ENCODE assay signal across 15 mouse cellular contexts in genomic region chr4:142156506-142156905, GRCm38 (mm10).
A peak's percentile ranks its signal among the peaks of the same experiment; 100 is the strongest.
DNase-seq lines count a peak whose midpoint lies in the region; ATAC-seq and TF ChIP-seq lines count a peak whose summit lies in the region.
"Had no signal": no experiment of that assay in that cellular context is flagged by ENCODE, and none has a peak within 500 bp of the region (broad histone marks: within the 10 kb centered on the region; RNA-seq: fewer than 3 reads in every experiment).

No protein-coding gene starts in this region.

- intact Hi-C loops in heart, postnatal 14 days (cut with DNase I): no loop called here

- no peak overlapping the region for H3K9ac ChIP-seq in lung, postnatal 0 days (replicated peaks; ENCODE audit: low read depth)
- H3K9ac ChIP-seq in hindbrain, embryonic 16.5 days (ENCODE audit: low read depth, low read length): no peak overlapping the region
- H3K9ac ChIP-seq: embryonic facial prominence, embryonic 12.5 days; intestine, embryonic 15.5 days; liver, embryonic 14.5 days had no signal

- DNase-seq in adrenal gland, postnatal 10 days: peak; percentile 47
- no peak for DNase-seq in adrenal gland, adult 2 months
- peak; percentile 46 for DNase-seq in lung, postnatal 0 days (ENCODE audit: low spot score)
- DNase-seq in lung, adult 2 months: no peak
- DNase-seq in heart, postnatal 14 days: peak; percentile 63 to 78
- DNase-seq in thymus, adult 2 months: no peak
- DNase-seq: kidney, postnatal 25 days had no signal

- no peaks in the 10 kb centered on the region for H3K27me3 ChIP-seq in lung, postnatal 0 days (replicated peaks; ENCODE audit: insufficient read depth, low read length)
- H3K27me3 ChIP-seq in thymus, adult 2 months (ENCODE audit: control insufficient read depth, insufficient read depth, low read length): no peaks in the 10 kb centered on the region
- no peaks in the 10 kb centered on the region for H3K27me3 ChIP-seq in hindbrain, embryonic 16.5 days (replicated peaks; ENCODE audit: control insufficient read depth, insufficient read depth, low read length)
- H3K27me3 ChIP-seq: embryonic facial prominence, embryonic 12.5 days; intestine, embryonic 15.5 days had no signal

- TF ChIP-seq POLR2A in lung, adult 2 months (IDR thresholded peaks at IDR 0.05; ENCODE audit: borderline replicate concordance, extremely low read depth, low read depth, low read length): no peak
- TF ChIP-seq POLR2A in cortical plate, adult 2 months (IDR thresholded peaks at IDR 0.05; ENCODE audit: extremely low read depth, insufficient read depth, low read length): no peak
- TF ChIP-seq POLR2A in thymus, adult 2 months (IDR thresholded peaks at IDR 0.05; ENCODE audit: control insufficient read depth, extremely low read depth, insufficient read depth, low read length, poor library complexity): no peak

- no peaks in the 10 kb centered on the region for H3K4me1 ChIP-seq in lung, postnatal 0 days (ENCODE audit: insufficient read depth, low read depth, low read length)
- no peaks in the 10 kb centered on the region for H3K4me1 ChIP-seq in lung, adult 2 months (ENCODE audit: control insufficient read depth, insufficient read depth, low read length)
- no peaks in the 10 kb centered on the region for H3K4me1 ChIP-seq in cortical plate, adult 2 months (ENCODE audit: control insufficient read depth, insufficient read depth, low read length)
- no peaks in the 10 kb centered on the region for H3K4me1 ChIP-seq in thymus, adult 2 months (replicated peaks; ENCODE audit: control insufficient read depth, insufficient read depth, low read length)
- H3K4me1 ChIP-seq in hindbrain, embryonic 16.5 days (ENCODE audit: control insufficient read depth, insufficient read depth, low read depth, low read length): peaks cover 2% of the 10 kb centered on the region; the same call in 1 of the 2 replicates

- no peak overlapping the region for H3K27ac ChIP-seq in lung, postnatal 0 days (ENCODE audit: low read length)
- H3K27ac ChIP-seq in cortical plate, adult 2 months (ENCODE audit: insufficient read depth, low read length): peak overlapping the region; percentile 39; the same call in 1 of the 2 replicates
- H3K27ac ChIP-seq in thymus, adult 2 months (ENCODE audit: control insufficient read depth, insufficient read depth, low read length): no peak overlapping the region
- H3K27ac ChIP-seq in hindbrain, embryonic 16.5 days (ENCODE audit: low read depth, low read length): no peak overlapping the region
- H3K27ac ChIP-seq: embryonic facial prominence, embryonic 12.5 days; intestine, embryonic 15.5 days; liver, embryonic 14.5 days had no signal

- H3K4me2 ChIP-seq in lung, postnatal 0 days (replicated peaks; ENCODE audit: low read depth, low read length): no peak overlapping the region
- H3K4me2 ChIP-seq in hindbrain, embryonic 16.5 days (ENCODE audit: low read length): no peak overlapping the region
- H3K4me2 ChIP-seq: embryonic facial prominence, embryonic 12.5 days; intestine, embryonic 15.5 days had no signal

- WGBS in lung, postnatal 0 days: 75% methylated on average over 4 of the region's 5 CpGs
- WGBS in lung, adult 2 months: 69% methylated on average over 5 of the region's 5 CpGs
- 91% methylated on average over 5 of the region's 5 CpGs for WGBS in thymus, adult 2 months
- WGBS in hindbrain, embryonic 16.5 days: 82% methylated on average over 5 of the region's 5 CpGs

- no peak overlapping the region for H3K4me3 ChIP-seq in lung, postnatal 0 days (ENCODE audit: low read depth, low read length)
- H3K4me3 ChIP-seq in lung, adult 2 months (replicated peaks; ENCODE audit: extremely low read depth, low read depth, low read length): no peak overlapping the region
- no peak overlapping the region for H3K4me3 ChIP-seq in cortical plate, adult 2 months (ENCODE audit: insufficient read depth, low read length)
- no peak overlapping the region for H3K4me3 ChIP-seq in thymus, adult 2 months (ENCODE audit: control insufficient read depth, insufficient read depth, low read length)
- H3K4me3 ChIP-seq in hindbrain, embryonic 16.5 days (ENCODE audit: low read length): no peak overlapping the region
- H3K4me3 ChIP-seq: embryonic facial prominence, embryonic 12.5 days; intestine, embryonic 15.5 days; megakaryocyte, embryonic 14.5 days; myocyte had no signal

- no peak for TF ChIP-seq CTCF in lung, postnatal 0 days (IDR thresholded peaks at IDR 0.05)
- no peak for TF ChIP-seq CTCF in lung, adult 2 months (IDR thresholded peaks at IDR 0.05; ENCODE audit: insufficient read depth, low read length)
- no peak for TF ChIP-seq CTCF in cortical plate, adult 2 months (IDR thresholded peaks at IDR 0.05; ENCODE audit: extremely low read depth, insufficient read depth, low read length)
- no peak for TF ChIP-seq CTCF in thymus, adult 2 months (IDR thresholded peaks at IDR 0.05; ENCODE audit: borderline replicate concordance, control insufficient read depth, extremely low read depth, insufficient read depth, low read length, poor library complexity)

- no peaks in the 10 kb centered on the region for H3K9me3 ChIP-seq in lung, postnatal 0 days (ENCODE audit: low read length)
- H3K9me3 ChIP-seq in hindbrain, embryonic 16.5 days (ENCODE audit: control insufficient read depth, low read length): peaks cover 4% of the 10 kb centered on the region; the same call in 1 of the 2 replicates
- H3K9me3 ChIP-seq: embryonic facial prominence, embryonic 12.5 days; intestine, embryonic 15.5 days had no signal

- peak; percentile 47 for ATAC-seq in lung, postnatal 0 days
- ATAC-seq in hindbrain, embryonic 16.5 days: no peak
- ATAC-seq: forebrain, embryonic 16.5 days; intestine, embryonic 15.5 days had no signal

- no peak for TF ChIP-seq EP300 in lung, postnatal 0 days (IDR thresholded peaks at IDR 0.05)

- no peaks in the 10 kb centered on the region for H3K36me3 ChIP-seq in lung, postnatal 0 days (ENCODE audit: insufficient read depth, low read length)
- no peaks in the 10 kb centered on the region for H3K36me3 ChIP-seq in thymus, adult 2 months (ENCODE audit: control insufficient read depth, insufficient read depth, low read length)
- H3K36me3 ChIP-seq in hindbrain, embryonic 16.5 days (ENCODE audit: control insufficient read depth, insufficient read depth, low read length): peaks cover 4% of the 10 kb centered on the region

Comparison
In these comparisons a context has a peak if more than half of its experiments do, and no peak if none do; other contexts are left out.
1. DNase-seq: peak in adrenal gland, postnatal 10 days (single experiment), lung, postnatal 0 days (single experiment) and heart, postnatal 14 days (2 of 2); none in adrenal gland, adult 2 months (single experiment), lung, adult 2 months (single experiment) and thymus, adult 2 months (single experiment).